Comparison of ENCODE assay signal across 8 mouse cellular contexts in genomic region chr4:155491529-155492130, GRCm38 (mm10). TPM values are rescaled to one million over a fixed set of nuclear protein-coding genes. Genes with fewer than 3 reads are reported as not detected.
DNase-seq lines count a peak whose midpoint lies in the region; ATAC-seq lines count a peak whose summit lies in the region.

No protein-coding gene starts in this region.

- no peaks in the 10 kb centered on the region for H3K36me3 ChIP-seq in intestine, embryonic 15.5 days
- H3K36me3 ChIP-seq in midbrain, embryonic 16.5 days (ENCODE audit: control insufficient read depth, insufficient read depth, low read length) = no peaks in the 10 kb centered on the region

- H3K4me1 ChIP-seq in intestine, embryonic 15.5 days (replicated peaks) = peaks cover 57% of the 10 kb centered on the region
- H3K4me1 ChIP-seq in midbrain, embryonic 16.5 days (ENCODE audit: control insufficient read depth, insufficient read depth, low read length) = peaks cover 38% of the 10 kb centered on the region

- under 1% methylated on average over 54 of the region's 54 CpGs for WGBS in intestine, embryonic 15.5 days
- WGBS in midbrain, embryonic 16.5 days = under 1% methylated on average over 51 of the region's 54 CpGs

- H3K4me3 ChIP-seq in intestine, embryonic 15.5 days (replicated peaks) = peak overlapping the region; percentile 98
- peak overlapping the region; percentile 99 for H3K4me3 ChIP-seq in midbrain, embryonic 16.5 days (ENCODE audit: low read depth, low read length)

- peak overlapping the region; percentile 89 for H3K27ac ChIP-seq in intestine, embryonic 15.5 days
- peak overlapping the region; percentile 91 for H3K27ac ChIP-seq in midbrain, embryonic 16.5 days (ENCODE audit: low read length)

- H3K9me3 ChIP-seq in intestine, embryonic 15.5 days = no peaks in the 10 kb centered on the region
- H3K9me3 ChIP-seq in midbrain, embryonic 16.5 days (replicated peaks; ENCODE audit: control insufficient read depth, low read length, poor library complexity, severe bottlenecking) = no peaks in the 10 kb centered on the region

- no peaks in the 10 kb centered on the region for H3K27me3 ChIP-seq in intestine, embryonic 15.5 days (replicated peaks)
- no peaks in the 10 kb centered on the region for H3K27me3 ChIP-seq in midbrain, embryonic 16.5 days (ENCODE audit: control insufficient read depth, insufficient read depth, low read depth, low read length)

- H3K4me2 ChIP-seq in intestine, embryonic 15.5 days (replicated peaks) = peak overlapping the region; percentile 76
- H3K4me2 ChIP-seq in midbrain, embryonic 16.5 days (ENCODE audit: low read length) = peak overlapping the region; percentile 87

- DNase-seq in cerebellum, postnatal 10 days = no peak
- peak; percentile 30 to 36 for DNase-seq in thymus, adult 18-20 months
- DNase-seq in thymus, postnatal 36 days = no peak
- DNase-seq in urinary bladder, postnatal 4 days (ENCODE audit: low spot score in 2 of 2) = no peak
- no peak for DNase-seq in spleen, adult 12 weeks (ENCODE audit: low spot score)

- peak; percentile 18; the same call in 1 of the 2 replicates for ATAC-seq in cerebellum, adult (ENCODE audit: insufficient number of reproducible peaks, low FRiP score, low TSS enrichment)
- peak; percentile 24 for ATAC-seq in intestine, embryonic 15.5 days
- peak; percentile 66 for ATAC-seq in midbrain, embryonic 16.5 days

- H3K9ac ChIP-seq in intestine, embryonic 15.5 days = peak overlapping the region; percentile 99
- H3K9ac ChIP-seq in midbrain, embryonic 16.5 days (ENCODE audit: low read depth, low read length) = peak overlapping the region; percentile 100

RNA-seq across cellular contexts. Expression of gene Gnb1, which starts 0.5 kb away (rescaled TPM):
- 460 and 467 TPM in 2 replicates for polyA plus RNA-seq in intestine, embryonic 15.5 days (2015; fragmentation: Nextera tagmentation; extraction: Ambion mirVana)
- 1,246 and 1,252 TPM in 2 replicates for polyA plus RNA-seq in midbrain, embryonic 16.5 days (2015; fragmentation: Nextera tagmentation; extraction: Ambion mirVana)

RNA-seq across cellular contexts. Expression of gene Tmem52, which starts 22.7 kb away (rescaled TPM):
- polyA plus RNA-seq in intestine, embryonic 15.5 days (2015; fragmentation: Nextera tagmentation; extraction: Ambion mirVana) = 2.1 and 2.2 TPM in 2 replicates
- polyA plus RNA-seq in midbrain, embryonic 16.5 days (2015; fragmentation: Nextera tagmentation; extraction: Ambion mirVana) = not detected in 2 replicates

Comparison
In these comparisons a context has a peak if more than half of its experiments do, and no peak if none do; other contexts are left out.
1. DNase-seq: peak in thymus, adult 18-20 months (2 of 2); none in cerebellum, postnatal 10 days (0 of 2), thymus, postnatal 36 days (0 of 2), urinary bladder, postnatal 4 days (0 of 2) and spleen, adult 12 weeks (single experiment).
2. Peak in every context shown above with its lines, with median percentiles within 50 percentile points of each other: ATAC-seq.